Mouse (Mus musculus) gastrocnemius, postnatal 36 days (tissue): ENCODE results near the gene Olfr1183. TPM values are rescaled to one million over a fixed set of nuclear protein-coding genes. Genes with fewer than 3 reads are reported as not detected.
"Not testable (repeated sequence)": the region's sequence is repeated elsewhere in the genome, so short reads cannot be mapped to it uniquely, and the experiment has no call there.

Experiments
- DNase-seq, 2 experiments: peaks; one replicate each; pipeline ENCODE4 v3.0.0; 2022
- intact Hi-C: fragments of 180-260 bp; cut with DNase I; formaldehyde crosslinking; loops from one replicate; pipeline ENCODE4 v1.15.1; 2025
- long read RNA-seq, 2 experiments: library from polyadenylated mRNA; stranded (forward); transcript quantifications; one replicate each; pipeline ENCODE4 v2.0.0; 2021
- total RNA-seq, 2 experiments: library from RNA; stranded (reverse); gene quantifications; 2 replicates each; pipeline ENCODE4 v1.2.3; 2021

Gene Olfr1183
- total RNA-seq = not detected
- long read RNA-seq, experiment 1 = 0 reads
- long read RNA-seq, experiment 2 = 0 reads

DNA sequence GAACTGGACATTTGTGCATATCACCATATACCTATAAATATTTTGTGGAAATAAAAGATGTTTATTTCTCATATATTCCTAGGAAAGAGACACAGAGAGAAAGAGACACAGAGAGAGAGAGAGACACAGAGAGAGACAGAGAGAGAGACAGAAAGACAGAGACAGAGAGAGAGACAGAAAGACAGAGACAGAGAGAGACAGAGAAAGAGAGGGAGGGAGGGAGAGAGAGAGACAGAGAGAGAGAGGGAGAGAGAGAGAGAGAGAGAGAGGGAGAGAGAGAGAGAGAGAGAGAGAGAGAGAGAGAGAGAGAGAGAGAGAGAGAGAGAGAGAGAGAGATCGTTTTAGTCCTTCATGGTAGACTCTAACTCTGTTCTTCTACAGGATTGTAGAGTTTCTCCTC, at the start of gene Olfr1183:
Gene Olfr1183, plus strand, starts transcription at position 301 of the 400 bp plus-strand sequence.
- DNase-seq = not testable (repeated sequence)

DNA sequence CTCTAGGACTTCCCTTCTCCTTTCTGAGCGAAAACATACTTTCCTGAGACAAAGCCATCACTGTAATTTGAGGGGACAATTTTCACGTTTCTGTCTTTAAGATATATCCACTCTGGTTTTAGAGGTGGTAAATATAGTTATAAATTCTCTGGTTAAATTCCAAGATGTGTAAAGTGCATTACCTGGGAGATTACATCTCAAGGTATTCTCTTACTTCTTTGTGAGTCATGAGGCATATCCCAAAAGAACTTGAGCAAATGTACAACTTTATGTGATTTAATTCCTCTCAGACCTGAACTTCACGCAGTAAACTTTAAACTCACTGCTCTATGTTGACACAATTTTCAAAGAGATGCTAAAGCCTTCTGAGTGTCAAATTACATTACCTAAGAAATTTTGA, 48.3 kb upstream of the Olfr1183 start, which contains the start of gene Olfr1179:
Gene Olfr1179, minus strand, starts transcription at position 101 of the 400 bp plus-strand sequence.
- intact Hi-C loops = no loop called here
- DNase-seq = no peak

More for the DNA sequence above, at the start of gene Olfr1183:
- intact Hi-C loops = not testable (repeated sequence)

DNA sequence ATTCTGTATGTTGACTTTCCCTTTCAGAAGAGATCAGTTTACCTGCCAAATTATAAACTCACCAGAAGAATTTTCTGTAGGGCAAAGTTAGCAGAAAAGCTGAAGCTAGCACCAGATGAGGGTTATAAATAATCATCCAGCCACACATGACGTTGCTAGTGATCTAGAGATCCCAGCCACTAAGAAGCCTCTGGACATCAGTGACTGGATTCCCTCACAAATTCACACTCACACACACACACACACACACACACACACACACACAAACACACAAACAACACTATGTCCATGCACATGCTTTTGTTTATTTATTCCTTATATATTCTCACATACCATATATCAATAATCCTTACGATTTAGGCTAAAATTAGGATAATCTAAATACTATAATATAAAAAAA, 35.6 kb upstream of the Olfr1183 start, which contains the start of gene Olfr1180:
Gene Olfr1180, minus strand, starts transcription at position 101 of the 400 bp plus-strand sequence.
- intact Hi-C loops = no loop called here
- DNase-seq = no peak

DNA sequence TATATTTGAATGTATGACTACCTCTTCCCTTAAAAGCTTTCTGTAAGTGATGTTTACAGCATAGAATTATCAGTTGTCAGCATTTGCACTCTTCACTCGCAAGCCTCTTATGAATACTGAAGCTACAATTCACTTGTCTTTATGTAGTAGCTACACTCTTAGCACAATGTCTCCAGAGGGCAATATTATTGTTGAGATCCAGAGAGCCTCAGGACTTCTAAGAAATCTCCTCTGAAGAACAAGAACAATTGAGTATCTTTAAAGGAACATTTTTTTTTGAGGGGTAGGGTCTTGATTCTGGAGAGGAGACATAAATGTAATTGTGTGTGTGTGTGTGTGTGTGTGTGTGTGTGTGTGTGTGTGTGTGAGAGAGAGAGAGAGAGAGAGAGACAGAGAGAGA, 28.6 kb upstream of the Olfr1183 start, which contains the start of gene Olfr1181:
Gene Olfr1181, minus strand, starts transcription at position 101 of the 400 bp plus-strand sequence.
- DNase-seq = no peak
- intact Hi-C loops = no loop called here

DNA sequence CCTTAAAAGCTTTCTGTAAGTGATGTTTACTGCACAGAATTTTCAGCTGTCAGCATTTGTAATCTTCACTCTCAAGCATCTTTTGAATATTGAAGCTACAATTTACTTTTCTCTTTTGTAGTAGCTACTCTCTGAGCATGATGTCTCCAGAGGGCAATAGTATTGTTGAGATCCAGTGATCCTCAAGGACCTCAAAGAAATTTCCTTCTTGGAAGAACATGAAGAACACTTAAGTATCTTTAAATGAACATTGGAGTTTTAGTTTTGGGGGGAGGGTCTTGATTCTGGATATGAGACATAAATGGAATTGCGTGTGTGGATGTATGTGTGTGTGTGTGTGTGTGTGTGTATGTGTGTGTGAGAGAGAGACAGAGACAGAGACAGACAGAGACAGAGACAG, 5.6 kb upstream of the Olfr1183 start, which contains the start of gene Gm13757:
Gene Gm13757, minus strand, starts transcription at position 101 of the 400 bp plus-strand sequence.
- no peak for DNase-seq
- intact Hi-C loops = no loop called here

DNA sequence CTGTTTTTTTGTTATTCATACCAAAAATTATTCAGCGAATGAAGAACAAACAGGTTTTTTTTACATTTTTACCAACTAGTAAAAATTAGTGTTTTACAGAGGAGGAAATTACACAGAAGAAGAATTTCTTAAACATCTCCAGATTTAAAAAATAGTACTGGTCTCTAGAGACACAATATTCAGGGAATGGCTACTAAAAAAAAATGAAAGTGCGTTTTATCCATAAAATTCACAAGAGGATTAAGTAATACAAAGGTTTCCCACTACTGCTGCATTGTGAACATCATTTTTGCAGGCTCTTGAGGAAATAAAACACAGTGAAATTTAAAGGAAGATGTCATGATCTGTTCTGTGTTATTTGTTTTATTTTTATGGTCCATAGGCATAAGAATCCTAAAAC, 28.6 kb downstream of the Olfr1183 start, which contains the start of gene Olfr1184:
Gene Olfr1184, plus strand, starts transcription at position 301 of the 400 bp plus-strand sequence.
- DNase-seq = no peak
- intact Hi-C loops = no loop called here

DNA sequence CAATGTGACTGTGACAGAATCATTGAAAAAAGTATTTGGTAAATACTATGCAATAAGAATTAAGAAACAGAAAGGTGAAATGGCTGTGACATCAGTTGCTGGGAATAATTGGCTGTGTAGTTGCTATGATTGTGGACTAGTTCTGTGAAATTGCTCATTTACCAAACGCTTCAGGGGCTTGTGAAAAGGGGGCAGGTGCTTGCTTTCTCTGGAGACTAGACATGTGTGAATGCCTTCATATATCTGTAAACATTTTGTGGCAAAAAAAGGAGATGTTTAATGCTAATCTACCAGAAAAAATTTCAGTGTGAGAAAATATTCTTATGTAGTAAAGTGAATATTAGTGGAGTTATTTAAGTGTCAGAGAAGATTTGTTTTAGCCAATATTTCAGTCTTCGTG, 38.4 kb downstream of the Olfr1183 start, which contains the start of gene Olfr1185-ps1:
Gene Olfr1185-ps1, plus strand, starts transcription at position 301 of the 400 bp plus-strand sequence.
- intact Hi-C loops = no loop called here
- no peak for DNase-seq

DNA sequence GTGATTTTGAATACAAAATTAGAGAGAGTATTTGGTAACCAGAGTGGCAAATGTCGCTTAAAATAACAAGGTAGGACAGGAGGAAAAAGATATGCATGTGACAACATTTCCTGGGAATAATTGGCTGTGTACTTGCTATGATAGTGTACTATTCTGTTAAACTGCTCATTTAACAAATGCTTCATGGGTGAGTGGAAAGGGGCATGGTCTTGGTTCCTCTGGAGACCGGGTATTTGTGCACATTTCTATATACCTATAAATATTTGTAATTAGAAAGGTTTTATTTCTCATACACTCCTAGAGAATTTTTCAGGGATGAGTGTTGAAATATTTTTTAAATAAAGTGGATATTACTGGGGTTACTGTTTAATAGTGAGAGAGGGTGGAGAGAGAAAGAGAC, 63.6 kb downstream of the Olfr1183 start, which contains the start of gene Olfr1186:
Gene Olfr1186, plus strand, starts transcription at position 301 of the 400 bp plus-strand sequence.
- no peak for DNase-seq
- intact Hi-C loops = no loop called here

Other genes with a start within 250 kb of the Olfr1183 start
- not detected for gene Olfr1170, start 226.5 kb upstream of the Olfr1183 start, total RNA-seq
- gene Olfr1173, start 175.0 kb upstream of the Olfr1183 start, total RNA-seq = not detected
- not detected for gene Olfr1174-ps, start 139.7 kb upstream of the Olfr1183 start, total RNA-seq
- gene Olfr1175-ps, start 127.7 kb upstream of the Olfr1183 start, total RNA-seq = not detected
- not detected for gene Olfr1176, start 118.1 kb upstream of the Olfr1183 start, total RNA-seq
- not detected for gene Olfr1177-ps, start 108.4 kb upstream of the Olfr1183 start, total RNA-seq
- not detected for gene Olfr1178, start 67.8 kb upstream of the Olfr1183 start, total RNA-seq
- not detected for gene Olfr1179, start 48.4 kb upstream of the Olfr1183 start, total RNA-seq
- gene Olfr1180, start 35.7 kb upstream of the Olfr1183 start, total RNA-seq = not detected
- not detected for gene Olfr1181, start 28.7 kb upstream of the Olfr1183 start, total RNA-seq
- not detected for gene Gm13757, start 5.7 kb upstream of the Olfr1183 start, total RNA-seq
- not detected for gene Olfr1184, start 28.7 kb downstream of the Olfr1183 start, total RNA-seq
- not detected for gene Olfr1185-ps1, start 38.5 kb downstream of the Olfr1183 start, total RNA-seq
- gene Olfr1186, start 63.7 kb downstream of the Olfr1183 start, total RNA-seq = not detected
- not detected for gene Olfr1188, start 102.1 kb downstream of the Olfr1183 start, total RNA-seq
- not detected for gene Olfr1189, start 131.6 kb downstream of the Olfr1183 start, total RNA-seq
- not detected for gene Olfr1191-ps1, start 185.7 kb downstream of the Olfr1183 start, total RNA-seq
- gene Olfr1192-ps1, start 193.6 kb downstream of the Olfr1183 start, total RNA-seq = not detected
- not detected for gene Olfr1193, start 220.8 kb downstream of the Olfr1183 start, total RNA-seq
- not detected for gene Olfr1195, start 234.3 kb downstream of the Olfr1183 start, total RNA-seq
- not detected for gene Olfr1196, start 249.7 kb downstream of the Olfr1183 start, total RNA-seq